Mouse (Mus musculus) brain, embryonic 14.5 days (tissue): ENCODE measurements at regions not wholly inside any gene's neighbourhood (a gene's known extent, or its start where the extent isn't known, plus 50 kb on each side); places are given as distances from the start of the nearest gene placed in this dataset.
A peak's percentile ranks its signal among the peaks of the same experiment; 100 is the strongest.

ENCODE experiments used
- DNase-seq: peaks from one replicate; pipeline ENCODE4 v3.0.0-alpha.2; 2011; ENCODE audit warnings: low read depth
- CTCF ChIP-seq: fragments of 200-500 bp; IDR thresholded peaks from 2 replicates; pipeline ENCODE4 v1.5.1; 2012; ENCODE audit warnings: inconsistent platforms, mild to moderate bottlenecking, moderate library complexity, borderline replicate concordance; ENCODE audit not compliant: insufficient read depth, insufficient read length; ENCODE audit errors: extremely low read depth
- POLR2A ChIP-seq: fragments of 200-500 bp; IDR thresholded peaks from 2 replicates; pipeline ENCODE4 v1.6.1; 2012; ENCODE audit warnings: mild to moderate bottlenecking, inconsistent platforms, borderline replicate concordance; ENCODE audit not compliant: poor library complexity, insufficient read depth, insufficient read length, severe bottlenecking; ENCODE audit errors: extremely low read depth

DNA sequence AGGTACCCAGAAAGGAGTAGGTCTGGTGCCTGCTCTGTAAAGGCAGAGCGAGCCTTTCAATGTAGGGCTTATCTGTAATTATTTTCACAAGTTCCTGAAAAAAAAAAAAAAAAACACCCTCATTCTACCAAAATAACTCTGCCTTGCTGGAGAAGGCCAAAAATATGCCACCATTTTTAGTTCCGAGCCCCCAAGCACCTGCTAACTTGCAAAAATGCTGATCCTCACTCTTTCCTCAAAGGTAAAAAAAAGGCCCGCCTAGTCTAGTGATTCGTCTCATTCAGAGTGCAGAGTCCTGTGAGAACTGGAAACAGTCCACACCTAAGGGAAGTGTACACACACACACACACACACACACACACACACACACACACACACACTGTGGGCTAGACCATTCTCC is 143.7 kb upstream of the Dyrk2 start:
- TF ChIP-seq POLR2A (no peak), CTCF (no peak)
- DNase-seq: no peak

DNA sequence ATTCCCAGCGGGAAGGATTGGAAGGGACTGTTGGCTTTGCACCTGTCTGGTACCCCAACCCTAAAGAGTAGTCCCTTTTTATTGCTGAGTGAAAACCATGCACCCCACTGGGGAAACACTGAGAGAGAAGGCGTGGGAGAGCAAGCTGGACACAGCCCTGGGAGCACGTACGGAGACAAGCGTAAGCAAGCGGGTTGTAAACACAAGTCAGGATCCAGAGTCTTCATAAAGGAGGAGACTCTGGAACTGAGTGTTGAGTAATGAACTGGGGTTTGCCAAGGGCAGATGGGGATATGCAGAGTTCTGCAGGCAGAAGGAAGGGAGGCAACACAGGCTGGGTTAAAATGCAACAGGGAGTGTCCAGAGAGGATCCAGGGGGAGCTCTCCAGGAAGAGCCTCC is 141.5 kb upstream of the Dyrk2 start:
- TF ChIP-seq POLR2A (no peak), CTCF (no peak)
- no peak for DNase-seq

DNA sequence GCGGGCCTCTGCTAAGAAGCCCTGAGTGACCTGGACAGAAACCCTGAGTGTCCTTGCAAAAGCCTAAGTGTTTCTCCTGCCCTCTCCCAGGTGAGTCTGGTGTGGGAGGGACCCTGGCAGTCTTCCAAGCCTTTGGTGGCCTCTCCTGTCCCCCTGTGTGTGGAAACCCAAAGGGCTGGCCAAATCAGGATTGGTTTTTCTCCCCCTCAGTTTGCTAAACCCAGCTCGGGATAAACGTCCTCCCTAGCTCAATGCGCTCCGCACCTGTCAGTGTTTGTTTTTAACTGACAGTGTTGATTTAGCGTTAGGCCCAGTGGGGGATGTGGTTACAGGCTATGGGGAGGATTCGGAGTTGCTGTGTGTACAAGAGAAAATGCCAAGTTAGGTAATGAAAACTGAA is 140.9 kb upstream of the Dyrk2 start:
- DNase-seq: no peak
- TF ChIP-seq CTCF (no peak), POLR2A (no peak)

DNA sequence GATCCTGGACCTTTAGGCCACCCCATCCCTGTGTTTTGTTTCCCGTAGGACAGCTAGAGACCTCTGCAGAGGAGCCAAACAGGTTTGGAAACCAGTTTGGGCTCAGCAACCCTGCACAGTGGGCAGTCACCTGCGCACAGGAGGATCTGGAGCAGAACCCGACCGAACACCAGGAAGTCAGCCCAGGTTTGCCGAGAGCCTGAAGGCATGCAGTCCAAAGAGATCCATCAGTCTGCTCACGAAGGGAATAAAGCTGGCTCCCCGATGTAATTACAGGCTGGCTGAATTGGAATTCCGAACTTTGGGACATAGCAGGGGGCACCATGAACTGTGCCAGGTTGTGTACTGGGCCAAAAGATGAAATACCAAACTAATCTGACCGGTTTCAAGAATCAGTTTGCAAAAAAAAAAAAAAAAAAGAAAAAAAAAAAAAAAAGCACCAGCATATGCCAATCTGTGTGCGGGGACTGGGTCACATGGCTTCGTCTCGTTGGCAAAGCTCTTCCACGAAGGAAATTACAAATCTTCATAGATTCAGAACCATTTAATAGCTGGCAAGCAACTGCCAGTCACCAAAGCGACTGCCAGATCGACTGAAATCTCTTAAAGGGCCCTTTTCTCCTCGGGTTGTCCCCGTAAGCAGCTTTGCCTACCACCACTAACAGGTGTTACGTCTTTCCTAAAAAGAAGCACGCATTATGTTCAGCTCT is 137.0 kb upstream of the Dyrk2 start:
- DNase-seq: peak; percentile 51

DNA sequence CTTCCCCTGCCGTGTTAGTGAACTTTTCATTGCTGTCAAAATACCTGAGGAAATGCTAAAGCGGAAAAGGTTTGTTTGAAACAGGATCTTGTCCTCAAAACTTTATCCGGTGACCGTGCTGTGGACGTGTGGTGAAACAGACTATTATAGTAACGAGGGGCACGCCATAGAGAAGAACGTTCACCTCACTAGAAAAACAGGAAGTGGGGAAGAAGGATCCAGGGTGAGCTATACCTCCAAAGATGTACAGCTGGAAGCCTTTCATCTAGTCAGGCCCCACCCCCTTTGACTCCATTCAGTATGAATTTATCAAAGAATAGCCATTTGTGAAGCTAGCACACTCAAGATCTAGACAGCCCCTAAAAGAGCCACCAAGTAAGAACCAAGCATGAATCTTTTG is 135.5 kb upstream of the Dyrk2 start:
- no peak for TF ChIP-seq POLR2A
- no peak for TF ChIP-seq CTCF
- no peak for DNase-seq

More for the DNA sequence above, 137.0 kb upstream of the Dyrk2 start:
- TF ChIP-seq CTCF: no peak
- no peak for TF ChIP-seq POLR2A

DNA sequence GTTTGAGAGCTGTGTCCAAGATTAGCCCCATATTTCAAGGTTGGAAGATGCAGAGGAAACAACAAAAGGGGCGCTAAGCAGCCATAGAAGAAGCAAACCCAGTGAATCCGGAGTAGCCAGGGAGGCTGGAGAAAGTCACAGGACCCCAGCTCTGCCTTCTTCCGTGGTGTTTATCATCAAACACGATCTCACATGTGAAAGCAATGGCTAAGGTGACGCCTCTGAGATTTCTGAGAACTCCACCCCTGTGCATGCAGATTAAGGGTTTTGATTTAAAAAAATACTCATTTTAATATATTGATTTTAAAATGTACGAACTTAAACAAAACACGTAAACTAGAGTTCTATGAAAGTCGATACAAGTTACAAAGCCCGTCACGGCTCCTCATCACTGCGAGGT is 134.4 kb upstream of the Dyrk2 start:
- DNase-seq: no peak
- TF ChIP-seq POLR2A: no peak
- TF ChIP-seq CTCF: no peak

DNA sequence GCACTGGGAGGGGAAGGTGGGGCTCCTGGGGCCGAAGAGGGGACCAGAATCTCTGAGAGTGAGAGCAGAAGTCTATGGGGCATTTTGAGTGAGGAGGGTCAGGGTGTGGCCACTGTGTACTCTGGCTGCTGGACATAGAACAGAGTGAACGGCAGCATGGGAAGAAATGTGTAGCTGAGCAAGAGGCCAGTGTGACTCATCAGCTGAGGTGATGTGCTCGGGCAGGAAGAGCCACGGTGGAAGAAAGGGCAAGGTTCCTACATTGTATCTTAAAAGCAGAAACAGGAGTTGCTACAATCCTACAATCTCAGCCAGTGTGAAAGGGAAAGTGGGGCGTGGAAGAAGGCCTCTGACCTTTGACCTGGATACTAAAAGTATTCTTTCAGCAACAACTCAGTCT is 133.8 kb upstream of the Dyrk2 start:
- TF ChIP-seq CTCF: no peak
- no peak for TF ChIP-seq POLR2A
- no peak for DNase-seq

DNA sequence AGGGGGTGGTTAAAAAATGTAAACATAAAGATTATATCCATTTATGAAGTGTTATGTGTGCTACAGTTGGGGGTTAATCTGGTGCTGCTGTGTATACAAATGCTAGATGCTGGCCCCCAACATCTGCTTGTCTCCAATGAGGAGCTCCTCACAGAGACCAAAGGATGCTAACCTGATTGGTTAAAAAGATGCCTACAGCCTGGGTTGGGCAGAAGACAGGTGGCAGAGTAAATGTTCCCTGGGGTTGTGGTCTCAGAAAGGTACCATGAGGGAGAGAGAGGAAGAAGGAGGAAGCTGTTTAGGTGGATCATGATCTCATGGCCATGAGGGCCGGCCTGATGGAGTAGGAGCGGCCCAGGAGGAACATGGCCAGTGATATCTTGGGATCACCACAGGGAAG is 133.0 kb upstream of the Dyrk2 start:
- no peak for TF ChIP-seq POLR2A
- no peak for TF ChIP-seq CTCF
- DNase-seq: no peak

DNA sequence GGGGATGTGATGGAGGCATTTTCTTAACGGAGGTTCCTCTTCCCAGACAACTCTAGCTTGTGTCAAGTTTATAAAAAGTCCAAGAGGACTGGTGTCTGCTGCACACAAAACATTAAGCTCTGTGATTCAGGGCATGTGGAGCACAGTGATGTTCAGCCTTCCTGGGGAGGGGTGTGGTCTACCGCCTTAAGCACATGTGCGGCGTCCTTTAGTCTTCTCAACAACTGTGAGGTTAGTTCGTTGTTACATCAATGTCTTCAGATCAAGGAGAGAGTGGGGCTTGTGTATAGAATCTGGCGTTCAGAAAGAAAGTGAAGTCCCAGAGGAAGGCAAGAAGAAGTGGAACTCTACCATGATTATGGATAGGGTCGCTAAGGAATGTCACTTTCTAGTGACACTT is 131.9 kb upstream of the Dyrk2 start:
- DNase-seq: no peak
- TF ChIP-seq CTCF: no peak
- TF ChIP-seq POLR2A: no peak

DNA sequence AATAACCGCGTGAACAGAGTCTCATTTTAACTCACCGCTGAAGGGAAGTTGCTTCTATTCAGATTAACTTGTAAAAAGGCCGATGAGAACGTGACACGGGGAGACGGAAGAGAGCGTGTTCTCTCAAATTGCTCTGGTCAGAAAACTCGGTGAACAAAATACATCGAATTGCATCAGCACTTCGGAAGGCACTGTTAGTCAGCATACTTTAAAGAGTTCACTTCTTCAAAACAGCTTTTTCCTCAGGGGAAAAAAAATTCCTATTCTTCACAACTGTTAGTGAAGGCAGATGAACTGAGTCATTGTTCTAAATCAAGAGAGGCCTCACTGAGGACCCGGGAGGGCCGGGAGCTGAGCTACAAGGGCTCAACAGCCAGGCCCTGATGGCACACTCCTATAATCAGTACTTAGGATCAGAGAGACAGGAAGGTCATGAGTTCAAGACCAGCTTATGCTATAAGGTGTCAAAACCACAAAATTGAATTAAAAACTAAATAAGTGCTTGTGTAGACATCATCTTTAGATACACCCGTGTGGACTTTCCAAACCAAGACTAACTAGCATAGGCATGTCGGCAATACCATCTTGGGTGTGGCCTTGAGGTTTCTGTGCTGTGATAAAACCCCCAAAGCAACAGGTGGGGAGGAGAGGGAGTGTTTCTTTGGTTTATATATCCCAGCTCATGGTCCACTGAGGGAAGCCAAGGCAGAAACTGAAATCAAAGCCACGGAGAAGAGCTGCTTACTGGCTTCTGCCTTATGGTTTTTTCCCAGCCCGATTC is 131.2 kb upstream of the Dyrk2 start:
- TF ChIP-seq CTCF: no peak
- no peak for TF ChIP-seq POLR2A
- DNase-seq: peak; percentile 18

DNA sequence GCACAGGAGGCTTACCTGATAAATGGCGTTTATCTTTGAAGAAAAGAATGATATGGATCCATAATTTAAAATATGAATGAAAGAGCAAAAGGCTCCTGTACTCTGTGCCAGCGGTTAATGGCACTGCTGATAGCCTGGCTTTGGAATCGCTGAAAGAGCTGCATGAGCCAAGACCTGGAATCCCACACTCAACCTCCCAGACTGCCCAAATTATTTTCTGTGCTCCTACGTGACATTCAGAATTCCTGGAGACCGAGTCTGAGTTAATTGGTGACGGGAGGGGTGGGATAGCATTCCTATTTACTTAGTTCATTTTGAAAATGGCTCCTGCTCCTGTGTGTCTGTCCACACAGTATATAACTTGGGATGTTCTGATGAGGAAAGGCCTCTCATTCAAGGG is 129.0 kb upstream of the Dyrk2 start:
- TF ChIP-seq CTCF (no peak), POLR2A (no peak)
- peak; percentile 60 for DNase-seq

DNA sequence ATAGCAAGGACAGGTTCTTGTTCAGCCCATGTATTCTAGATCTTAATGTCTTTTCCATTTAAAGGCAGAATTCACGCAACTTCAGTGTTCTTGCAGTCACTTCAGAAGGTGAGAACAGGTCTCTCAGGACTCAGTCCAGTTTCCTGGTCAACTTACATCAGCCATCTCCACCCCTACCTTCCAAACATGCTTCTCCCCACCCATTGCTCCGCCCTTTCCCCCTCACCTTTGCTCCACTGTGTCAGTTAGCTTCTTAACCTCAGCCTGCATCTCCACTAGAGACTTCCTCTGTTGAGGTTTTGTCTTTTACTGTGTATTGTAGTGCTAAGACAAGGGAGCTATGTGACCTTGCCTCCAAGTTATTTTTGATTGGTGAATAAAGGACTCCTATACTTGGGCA is 127.0 kb upstream of the Dyrk2 start:
- DNase-seq: no peak
- TF ChIP-seq POLR2A (no peak), CTCF (no peak)
